28 mouse cellular contexts compared by ENCODE assay signal in genomic region chr13:69272506-69272905, GRCm38 (mm10).
DNase-seq lines count a peak whose midpoint lies in the region; ATAC-seq lines count a peak whose summit lies in the region.
"Had no signal": no experiment of that assay in that cellular context is flagged by ENCODE, and none has a peak within 500 bp of the region (broad histone marks: within the 10 kb centered on the region; RNA-seq: fewer than 3 reads in every experiment).

No protein-coding gene starts in this region.

- H3K27ac ChIP-seq in forebrain, embryonic 12.5 days: no peak overlapping the region
- H3K27ac ChIP-seq in forebrain, embryonic 11.5 days (ENCODE audit: low read depth, low read length): no peak overlapping the region
- H3K27ac ChIP-seq in intestine, embryonic 14.5 days (ENCODE audit: low read depth): no peak overlapping the region
- no peak overlapping the region for H3K27ac ChIP-seq in intestine, embryonic 15.5 days
- no peak overlapping the region for H3K27ac ChIP-seq in midbrain, embryonic 14.5 days (replicated peaks; ENCODE audit: low read depth, low read length)
- no peak overlapping the region for H3K27ac ChIP-seq in midbrain, embryonic 10.5 days (replicated peaks)
- H3K27ac ChIP-seq: embryonic facial prominence, embryonic 12.5 days; heart, embryonic 15.5 days; hindbrain, embryonic 10.5 days; hindbrain, embryonic 13.5 days had no signal

- 0 out of 2 replicates have a peak, but pooled peaks have one; percentile 36 for ATAC-seq in forebrain, embryonic 12.5 days (ENCODE audit: low FRiP score)
- no peak for ATAC-seq in forebrain, embryonic 11.5 days (replicated peaks; ENCODE audit: low FRiP score)
- no peak for ATAC-seq in intestine, embryonic 14.5 days (replicated peaks; ENCODE audit: low FRiP score, low TSS enrichment, low read depth)
- ATAC-seq in intestine, embryonic 15.5 days: no peak
- no peak for ATAC-seq in midbrain, embryonic 14.5 days (ENCODE audit: low FRiP score, low TSS enrichment)
- ATAC-seq in megakaryocyte, adult 5-6 weeks (ENCODE audit: poor library complexity, severe bottlenecking): no peak
- ATAC-seq: hindbrain, embryonic 16.5 days; intestine, postnatal 0 days had no signal

- no peak overlapping the region for H3K4me3 ChIP-seq in forebrain, embryonic 12.5 days (replicated peaks)
- H3K4me3 ChIP-seq in forebrain, embryonic 11.5 days (ENCODE audit: low read depth, low read length): no peak overlapping the region
- no peak overlapping the region for H3K4me3 ChIP-seq in intestine, embryonic 14.5 days (ENCODE audit: low read depth, low read length)
- no peak overlapping the region for H3K4me3 ChIP-seq in intestine, embryonic 15.5 days (replicated peaks)
- no peak overlapping the region for H3K4me3 ChIP-seq in midbrain, embryonic 14.5 days (replicated peaks; ENCODE audit: low read depth, low read length)
- H3K4me3 ChIP-seq in midbrain, embryonic 10.5 days: no peak overlapping the region
- H3K4me3 ChIP-seq: embryonic facial prominence, embryonic 12.5 days; erythroblast, embryonic 14.5 days; heart, embryonic 12.5 days; heart, embryonic 15.5 days; hindbrain, embryonic 10.5 days; hindbrain, embryonic 13.5 days had no signal

- 48% methylated on average over 3 of the region's 3 CpGs for WGBS in forebrain, embryonic 12.5 days
- WGBS in forebrain, embryonic 11.5 days: 50% methylated on average over 3 of the region's 3 CpGs
- 21% methylated on average over 3 of the region's 3 CpGs for WGBS in intestine, embryonic 14.5 days
- WGBS in intestine, embryonic 15.5 days: 23% methylated on average over 3 of the region's 3 CpGs
- WGBS in midbrain, embryonic 14.5 days: 54% methylated on average over 3 of the region's 3 CpGs
- 71% methylated on average over 3 of the region's 3 CpGs for WGBS in midbrain, embryonic 10.5 days

- no peaks in the 10 kb centered on the region for H3K4me1 ChIP-seq in forebrain, embryonic 12.5 days
- H3K4me1 ChIP-seq in forebrain, embryonic 11.5 days (replicated peaks; ENCODE audit: control insufficient read depth, insufficient read depth, low read length): no peaks in the 10 kb centered on the region
- H3K4me1 ChIP-seq in intestine, embryonic 14.5 days (replicated peaks; ENCODE audit: control insufficient read depth, insufficient read depth, low read length): no peaks in the 10 kb centered on the region; the same call in 1 of the 2 replicates
- H3K4me1 ChIP-seq in intestine, embryonic 15.5 days (replicated peaks): no peaks in the 10 kb centered on the region
- H3K4me1 ChIP-seq in midbrain, embryonic 14.5 days (ENCODE audit: control insufficient read depth, insufficient read depth, low read length): no peaks in the 10 kb centered on the region
- no peaks in the 10 kb centered on the region for H3K4me1 ChIP-seq in midbrain, embryonic 10.5 days
- H3K4me1 ChIP-seq: embryonic facial prominence, embryonic 12.5 days; heart, embryonic 12.5 days; heart, embryonic 15.5 days; hindbrain, embryonic 10.5 days; hindbrain, embryonic 13.5 days had no signal

- H3K9me3 ChIP-seq in forebrain, embryonic 12.5 days: 0 out of 2 replicates have a peak, but pooled peaks cover 3% of the 10 kb centered on the region
- no peaks in the 10 kb centered on the region for H3K9me3 ChIP-seq in forebrain, embryonic 11.5 days (ENCODE audit: control insufficient read depth, low read length)
- no peaks in the 10 kb centered on the region for H3K9me3 ChIP-seq in intestine, embryonic 14.5 days (ENCODE audit: control insufficient read depth, low read length)
- H3K9me3 ChIP-seq in intestine, embryonic 15.5 days: no peaks in the 10 kb centered on the region
- H3K9me3 ChIP-seq in midbrain, embryonic 14.5 days (ENCODE audit: control insufficient read depth, low read length): no peaks in the 10 kb centered on the region
- H3K9me3 ChIP-seq in midbrain, embryonic 10.5 days (replicated peaks): 0 out of 2 replicates have a peak, but pooled peaks cover 3% of the 10 kb centered on the region
- H3K9me3 ChIP-seq: embryonic facial prominence, embryonic 12.5 days; heart, embryonic 12.5 days; heart, embryonic 15.5 days; hindbrain, embryonic 10.5 days; hindbrain, embryonic 13.5 days had no signal

- H3K27me3 ChIP-seq in forebrain, embryonic 12.5 days: no peaks in the 10 kb centered on the region
- H3K27me3 ChIP-seq in forebrain, embryonic 11.5 days (ENCODE audit: control insufficient read depth, insufficient read depth, low read length): no peaks in the 10 kb centered on the region
- no peaks in the 10 kb centered on the region for H3K27me3 ChIP-seq in intestine, embryonic 14.5 days (replicated peaks; ENCODE audit: control insufficient read depth, insufficient read depth, low read length)
- no peaks in the 10 kb centered on the region for H3K27me3 ChIP-seq in intestine, embryonic 15.5 days (replicated peaks)
- no peaks in the 10 kb centered on the region for H3K27me3 ChIP-seq in midbrain, embryonic 14.5 days (ENCODE audit: control insufficient read depth, insufficient read depth, low read length)
- no peaks in the 10 kb centered on the region for H3K27me3 ChIP-seq in midbrain, embryonic 10.5 days (ENCODE audit: low read depth, poor library complexity, severe bottlenecking)
- H3K27me3 ChIP-seq: CH12.LX; embryonic facial prominence, embryonic 12.5 days; heart, embryonic 12.5 days; heart, embryonic 15.5 days; hindbrain, embryonic 13.5 days had no signal

- DNase-seq in forebrain, embryonic 11.5 days (ENCODE audit: low spot score): no peak
- DNase-seq in intestine, embryonic 14.5 days (ENCODE audit: low spot score): peak; percentile 20
- peak; percentile 9 for DNase-seq in midbrain, embryonic 14.5 days
- no peak for DNase-seq in midbrain, embryonic 10.5 days (ENCODE audit: low spot score)
- peak; percentile 67 for DNase-seq in retina, postnatal 1 day
- DNase-seq: adrenal gland, adult 2 months; adrenal gland, postnatal 14 days; B cell, adult 2 months; cerebellum, adult 11-12 months; cerebellum, adult 8-10 months; cerebellum, postnatal 10 days; gastrocnemius, postnatal 25 days; heart, adult 18-20 months; heart, postnatal 10 days; heart, postnatal 36 days had no signal

- no peak overlapping the region for H3K9ac ChIP-seq in forebrain, embryonic 12.5 days
- H3K9ac ChIP-seq in forebrain, embryonic 11.5 days (ENCODE audit: low read length): no peak overlapping the region
- H3K9ac ChIP-seq in intestine, embryonic 14.5 days (ENCODE audit: low read length): no peak overlapping the region
- no peak overlapping the region for H3K9ac ChIP-seq in intestine, embryonic 15.5 days
- no peak overlapping the region for H3K9ac ChIP-seq in midbrain, embryonic 14.5 days (replicated peaks; ENCODE audit: low read length)
- H3K9ac ChIP-seq: embryonic facial prominence, embryonic 12.5 days; heart, embryonic 12.5 days; heart, embryonic 15.5 days; hindbrain, embryonic 13.5 days had no signal

- no peaks in the 10 kb centered on the region for H3K36me3 ChIP-seq in forebrain, embryonic 12.5 days (replicated peaks)
- H3K36me3 ChIP-seq in forebrain, embryonic 11.5 days (ENCODE audit: control insufficient read depth, insufficient read depth, low read length): no peaks in the 10 kb centered on the region
- H3K36me3 ChIP-seq in intestine, embryonic 14.5 days (ENCODE audit: control insufficient read depth, insufficient read depth, low read length): no peaks in the 10 kb centered on the region
- no peaks in the 10 kb centered on the region for H3K36me3 ChIP-seq in intestine, embryonic 15.5 days
- no peaks in the 10 kb centered on the region for H3K36me3 ChIP-seq in midbrain, embryonic 14.5 days (ENCODE audit: control insufficient read depth, insufficient read depth, low read length)
- no peaks in the 10 kb centered on the region for H3K36me3 ChIP-seq in midbrain, embryonic 10.5 days
- H3K36me3 ChIP-seq: embryonic facial prominence, embryonic 12.5 days; G1E; heart, embryonic 12.5 days; heart, embryonic 15.5 days; hindbrain, embryonic 10.5 days; hindbrain, embryonic 13.5 days had no signal

- no peak overlapping the region for H3K4me2 ChIP-seq in forebrain, embryonic 12.5 days
- no peak overlapping the region for H3K4me2 ChIP-seq in forebrain, embryonic 11.5 days (ENCODE audit: low read depth, low read length, severe bottlenecking)
- no peak overlapping the region for H3K4me2 ChIP-seq in intestine, embryonic 14.5 days (ENCODE audit: low read length)
- H3K4me2 ChIP-seq in intestine, embryonic 15.5 days (replicated peaks): no peak overlapping the region
- H3K4me2 ChIP-seq in midbrain, embryonic 14.5 days (ENCODE audit: low read length): no peak overlapping the region
- H3K4me2 ChIP-seq: embryonic facial prominence, embryonic 12.5 days; heart, embryonic 12.5 days; heart, embryonic 15.5 days; hindbrain, embryonic 13.5 days had no signal

Comparison
In these comparisons a context has a peak if more than half of its experiments do, and no peak if none do; other contexts are left out.
1. DNase-seq: peak in intestine, embryonic 14.5 days (single experiment), midbrain, embryonic 14.5 days (single experiment) and retina, postnatal 1 day (single experiment); none in forebrain, embryonic 11.5 days (single experiment) and midbrain, embryonic 10.5 days (single experiment).